Mouse (Mus musculus): ENCODE results near the gene Gfpt1. TPM values are rescaled to one million over a fixed set of nuclear protein-coding genes. Genes with fewer than 3 reads are reported as not detected.

Gfpt1 gene
- total RNA-seq, 2 experiments from 2014 or later, result 48.5 to 49.7 TPM

- no peak for DNase-seq (ENCODE audit: low spot score in 2 of 2)
- TF ChIP-seq CTCF (conservative IDR thresholded peaks at IDR 0.05), result no peak
- H3K27ac ChIP-seq, result peak overlapping the region; percentile 58; the same call in 1 of the 2 replicates
- H3K4me3 ChIP-seq, result no peak overlapping the region
Measured at GRCm38 (mm10) chr6:87099261-87099660, 56.6 kb downstream of the Gfpt1 start.

DNA sequence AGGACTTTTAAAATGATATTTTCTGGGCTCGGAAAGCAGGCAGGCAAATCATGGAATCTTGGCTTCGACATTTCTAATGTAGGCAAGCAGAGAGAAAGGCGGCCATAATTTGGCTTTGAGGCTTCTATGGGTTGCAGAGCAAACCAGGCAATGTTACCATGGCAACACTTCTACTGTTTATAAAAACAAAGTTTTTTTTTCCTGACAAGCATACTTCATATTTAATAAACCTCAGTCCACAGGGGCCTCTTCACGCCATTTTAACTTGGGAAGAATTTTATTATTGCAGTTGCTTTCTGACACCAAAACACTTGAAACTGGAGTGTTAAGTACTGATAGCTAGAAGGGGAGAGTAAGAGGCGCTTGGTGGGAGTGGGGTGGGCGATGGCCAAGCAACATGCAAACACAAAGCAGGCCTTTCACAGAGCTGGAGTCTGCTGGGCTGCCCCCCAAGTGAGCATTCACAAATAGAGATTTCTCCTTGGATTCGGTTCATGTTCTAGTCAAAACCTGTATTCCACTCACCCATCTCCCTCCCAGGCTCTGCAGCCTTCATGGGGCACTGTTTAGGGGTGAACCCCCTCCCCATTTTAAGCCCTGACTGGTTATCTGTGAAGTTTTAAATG lies 57.1 kb downstream of the Gfpt1 start:
- TF ChIP-seq CTCF (conservative IDR thresholded peaks at IDR 0.05), result no peak
- H3K4me3 ChIP-seq, result no peak overlapping the region
- DNase-seq (ENCODE audit: low spot score in 2 of 2), result peak in 1 of 2 experiments; percentile 8
- H3K27ac ChIP-seq, result peak overlapping the region; percentile 58

GRCm38 (mm10) chr6:87100297-87101020 lies 57.8 kb downstream of the Gfpt1 start:
- Histone ChIP-seq H3K27ac (peak overlapping the region; percentile 58), H3K4me3 (no peak overlapping the region)
- no peak for TF ChIP-seq CTCF (conservative IDR thresholded peaks at IDR 0.05)
- no peak for DNase-seq (ENCODE audit: low spot score in 2 of 2)

GRCm38 (mm10) chr6:87101281-87101954 lies 58.8 kb downstream of the Gfpt1 start:
- Histone ChIP-seq H3K27ac (peak overlapping the region; percentile 81), H3K4me3 (peak overlapping the region; percentile 60)
- peak; percentile 80 for TF ChIP-seq CTCF (conservative IDR thresholded peaks at IDR 0.05)
- DNase-seq (ENCODE audit: low spot score in 2 of 2), result peak; percentile 84 to 95

DNA sequence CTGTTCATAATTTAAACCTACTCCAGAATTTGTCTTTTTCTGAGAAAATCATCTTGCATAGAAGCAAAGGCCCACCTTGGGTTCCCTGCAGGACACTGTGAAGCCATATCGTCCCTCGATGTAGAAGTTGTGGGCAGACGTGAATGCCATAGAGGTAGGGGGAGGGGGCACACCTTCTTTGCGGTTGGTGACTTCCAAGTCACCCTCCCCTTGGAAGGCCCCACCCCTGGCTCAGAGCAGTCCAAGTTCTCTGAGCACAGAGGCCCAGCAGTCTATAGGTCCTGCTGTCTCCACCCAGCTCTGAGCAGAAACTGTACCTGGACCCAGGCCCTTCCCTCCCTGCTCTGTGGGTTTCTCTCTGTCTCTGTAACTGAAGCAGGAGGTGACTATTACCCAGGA lies 59.3 kb downstream of the Gfpt1 start:
- H3K4me3 ChIP-seq, result no peak overlapping the region
- no peak for DNase-seq (ENCODE audit: low spot score in 2 of 2)
- H3K27ac ChIP-seq, result no peak overlapping the region; the same call in 1 of the 2 replicates
- TF ChIP-seq CTCF (conservative IDR thresholded peaks at IDR 0.05), result no peak

- TF ChIP-seq CTCF (conservative IDR thresholded peaks at IDR 0.05), result no peak
- no peak overlapping the region for H3K27ac ChIP-seq
- no peak for DNase-seq (ENCODE audit: low spot score in 2 of 2)
- no peak overlapping the region for H3K4me3 ChIP-seq
Measured at GRCm38 (mm10) chr6:87102421-87102911, 59.8 kb downstream of the Gfpt1 start.

- Histone ChIP-seq H3K27ac (no peak overlapping the region), H3K4me3 (no peak overlapping the region)
- no peak for TF ChIP-seq CTCF (conservative IDR thresholded peaks at IDR 0.05)
- no peak for DNase-seq (ENCODE audit: low spot score in 2 of 2)
Measured at GRCm38 (mm10) chr6:87103314-87103713, 60.7 kb downstream of the Gfpt1 start.

DNA sequence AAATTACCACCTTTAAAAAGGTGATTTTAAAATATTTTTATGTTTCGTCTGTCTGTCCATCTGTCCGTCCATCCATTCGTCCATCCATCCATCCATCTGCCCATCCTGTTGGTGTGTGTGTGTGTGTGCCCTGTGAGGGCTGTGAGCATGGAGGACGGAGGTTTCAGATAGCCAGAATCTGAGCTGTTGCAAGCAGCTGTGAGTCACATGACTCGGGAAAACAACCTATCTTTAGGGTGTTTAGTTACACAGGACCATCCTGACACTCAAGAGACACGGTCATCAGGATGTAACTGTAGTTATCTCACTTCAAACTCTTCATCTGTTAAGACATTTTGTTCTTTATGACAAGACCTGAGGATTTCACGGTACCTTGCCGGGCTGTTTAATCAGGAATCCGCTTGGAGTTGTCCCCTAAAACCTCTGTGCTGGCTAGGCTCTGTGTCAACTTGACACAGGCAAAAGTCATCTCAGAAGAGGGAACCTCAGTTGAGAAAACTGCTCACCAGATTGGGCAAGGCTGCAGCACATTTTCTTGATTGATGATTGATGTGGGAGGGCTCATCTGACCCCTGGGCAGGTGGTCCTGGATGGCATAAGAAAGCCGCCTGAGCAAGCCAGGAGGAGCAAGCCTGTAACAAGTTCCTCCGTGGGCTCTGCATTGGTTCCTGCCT lies 61.6 kb downstream of the Gfpt1 start, which contains the start of gene D6Ertd527e:
Gene D6Ertd527e (plus strand): TSS at position 624 of the 674 bp plus-strand sequence.
- no peak within 1 kb of the TSS for H3K27ac ChIP-seq
- no peak for TF ChIP-seq CTCF (conservative IDR thresholded peaks at IDR 0.05)
- no peak within 1 kb of the TSS for H3K4me3 ChIP-seq
- DNase-seq (ENCODE audit: low spot score in 2 of 2), result no peak

DNA sequence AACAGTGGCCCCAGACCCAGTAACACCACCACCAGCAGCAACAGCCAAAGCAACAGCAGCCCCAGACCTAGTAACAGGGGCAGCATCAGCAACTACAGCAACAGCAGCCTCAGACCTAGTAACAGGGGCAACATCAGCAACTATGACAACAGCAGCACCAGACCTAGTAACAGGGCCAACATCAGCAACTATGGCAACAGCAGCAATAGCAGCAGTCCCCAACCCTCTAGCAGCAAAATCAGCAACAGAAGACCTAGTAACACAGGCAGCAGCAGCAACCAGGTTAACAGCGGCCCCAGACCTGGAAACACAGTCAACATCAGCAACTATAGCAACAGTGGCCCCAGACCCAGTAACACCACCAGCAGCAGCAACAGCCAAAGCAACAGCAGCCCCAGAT lies 68.8 kb downstream of the Gfpt1 start:
- TF ChIP-seq CTCF (conservative IDR thresholded peaks at IDR 0.05), result no peak
- H3K27ac ChIP-seq, result no peak overlapping the region
- no peak overlapping the region for H3K4me3 ChIP-seq
- no peak for DNase-seq (ENCODE audit: low spot score in 2 of 2)

DNA sequence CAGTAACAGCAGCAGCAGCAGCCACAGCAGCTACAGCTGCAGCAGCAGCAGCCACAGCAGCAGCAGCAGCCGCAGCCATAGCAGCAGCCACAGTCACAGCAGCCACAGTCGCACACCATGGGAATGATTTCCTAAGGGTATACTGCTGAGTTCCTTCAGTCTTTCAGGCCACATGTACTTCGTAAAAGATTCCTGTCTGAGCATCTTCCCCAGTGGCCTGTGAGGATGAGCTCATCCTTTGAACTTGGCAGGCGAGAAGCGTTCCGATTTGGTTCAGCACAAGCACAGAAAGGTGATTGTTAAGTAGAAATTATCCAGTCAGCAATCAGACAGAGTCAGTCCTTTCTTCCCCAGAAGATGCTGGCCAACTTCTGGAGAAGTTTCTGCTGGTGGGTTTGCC lies 69.5 kb downstream of the Gfpt1 start:
- no peak for TF ChIP-seq CTCF (conservative IDR thresholded peaks at IDR 0.05)
- no peak for DNase-seq (ENCODE audit: low spot score in 2 of 2)
- H3K27ac ChIP-seq, result no peak overlapping the region
- no peak overlapping the region for H3K4me3 ChIP-seq

DNA sequence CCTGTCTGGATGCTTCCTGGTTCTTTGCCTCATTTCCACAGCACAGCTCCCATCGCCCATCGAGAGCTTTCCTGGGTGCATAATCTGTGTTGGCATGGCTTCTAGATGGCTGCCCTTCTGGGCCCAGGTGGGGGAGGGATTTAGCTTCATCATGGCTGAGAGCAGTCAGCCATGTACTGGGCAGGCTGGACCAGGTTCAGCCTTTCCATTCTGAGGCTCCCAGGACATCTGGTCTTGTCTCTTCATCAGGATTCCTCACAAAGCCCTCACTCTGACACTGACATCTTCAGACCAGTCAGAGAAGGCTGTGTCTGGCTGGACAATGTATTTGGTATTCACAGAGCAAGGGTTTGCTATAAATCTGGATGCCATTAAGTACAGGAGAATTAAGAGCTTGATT lies 73.3 kb downstream of the Gfpt1 start:
- no peak for TF ChIP-seq CTCF (conservative IDR thresholded peaks at IDR 0.05)
- DNase-seq (ENCODE audit: low spot score in 2 of 2), result no peak
- no peak overlapping the region for H3K27ac ChIP-seq
- no peak overlapping the region for H3K4me3 ChIP-seq

DNA sequence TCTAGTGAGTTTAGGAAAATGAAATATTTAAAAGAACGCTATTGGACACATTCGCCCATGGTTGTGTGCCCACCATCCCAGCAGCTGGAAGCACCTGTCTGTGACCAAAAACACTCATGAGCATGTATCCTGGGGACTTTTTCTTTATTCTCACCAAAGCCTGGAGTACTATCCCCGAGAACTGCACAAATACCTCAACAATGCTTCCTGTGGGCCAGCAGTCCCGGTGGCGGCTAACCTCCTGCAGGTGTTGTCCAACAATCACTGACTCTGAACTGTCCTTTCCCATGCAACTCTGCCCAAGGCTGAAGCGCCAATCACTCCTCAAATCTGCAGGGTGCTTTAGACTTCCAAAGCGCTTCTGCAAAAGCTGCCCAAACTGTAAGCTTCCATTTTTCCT lies 74.0 kb downstream of the Gfpt1 start:
- no peak overlapping the region for H3K27ac ChIP-seq
- H3K4me3 ChIP-seq, result no peak overlapping the region
- no peak for TF ChIP-seq CTCF (conservative IDR thresholded peaks at IDR 0.05)
- DNase-seq (ENCODE audit: low spot score in 2 of 2), result no peak
